Mouse (Mus musculus): ENCODE results near the gene Tuba8. TPM values are rescaled to one million over a fixed set of nuclear protein-coding genes. Genes with fewer than 3 reads are reported as not detected.

The Tuba8 gene
- total and polyA plus RNA-seq, 2 experiments from 2014 or later = 1.8 to 1.9 TPM

DNA sequence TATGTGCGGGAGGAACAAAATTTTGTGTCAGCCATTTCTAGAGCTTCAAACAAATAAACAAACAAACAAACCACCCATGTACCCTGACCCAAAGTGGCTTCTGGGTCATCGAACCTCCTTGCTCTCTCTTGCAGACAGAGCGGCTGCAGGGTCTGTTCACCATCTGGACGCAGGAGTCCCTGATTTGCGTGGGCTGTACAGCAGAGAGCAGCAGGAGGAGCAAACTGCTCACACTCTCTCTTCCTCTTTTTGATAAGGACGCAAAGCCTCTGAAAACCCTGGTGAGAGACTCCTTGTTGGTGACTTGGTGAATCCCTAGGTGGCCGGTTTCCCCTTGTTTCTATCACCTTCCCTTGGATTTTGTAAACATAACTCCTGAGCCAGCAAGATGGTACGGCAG is 50.7 kb downstream of the Tuba8 start:
- ATAC-seq (ENCODE audit: low FRiP score) (no peak), DNase-seq (ENCODE audit: low spot score) (no peak)
- no peaks in the 10 kb centered on the region for H3K27me3 ChIP-seq (ENCODE audit: insufficient read depth, low read length)
- H3K4me3 ChIP-seq (ENCODE audit: low read depth, low read length) = no peak overlapping the region
- H3K9me3 ChIP-seq (ENCODE audit: low read length) = 0 out of 2 replicates have a peak, but pooled peaks cover 2% of the 10 kb centered on the region
- H3K4me2 ChIP-seq (ENCODE audit: low read depth, low read length, poor library complexity, severe bottlenecking) = no peak overlapping the region
- no peaks in the 10 kb centered on the region for H3K36me3 ChIP-seq (ENCODE audit: insufficient read depth, low read length)
- H3K9ac ChIP-seq (replicated peaks; ENCODE audit: low read length, poor library complexity, severe bottlenecking) = no peak overlapping the region
- TF ChIP-seq CTCF (IDR thresholded peaks at IDR 0.05) = no peak
- WGBS = 88% methylated on average over 8 of the region's 8 CpGs
- no peaks in the 10 kb centered on the region for H3K4me1 ChIP-seq (ENCODE audit: insufficient read depth, low read length)
- H3K27ac ChIP-seq (ENCODE audit: low read depth, low read length) = no peak overlapping the region

DNA sequence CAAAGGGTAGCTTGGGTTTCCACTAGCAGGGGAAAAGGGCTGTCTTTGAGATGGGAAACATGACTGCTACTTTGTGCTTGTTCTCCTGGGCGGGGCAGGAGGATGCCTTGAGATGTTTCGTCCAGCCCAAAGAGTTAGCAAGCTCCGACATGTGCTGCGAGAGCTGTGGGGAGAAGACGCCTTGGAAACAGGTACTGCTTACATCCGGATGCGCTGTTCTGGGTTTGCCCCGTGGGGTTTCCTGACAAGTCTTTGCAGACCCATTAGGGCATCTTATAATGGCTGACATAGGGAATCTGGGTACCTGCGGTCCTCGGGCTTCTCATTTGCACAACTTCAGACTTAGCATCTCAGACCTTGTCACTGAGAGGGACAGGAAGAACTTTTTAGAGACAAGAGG is 51.5 kb downstream of the Tuba8 start:
- DNase-seq (ENCODE audit: low spot score) (no peak), ATAC-seq (ENCODE audit: low FRiP score) (no peak)
- 95% methylated on average over 10 of the region's 10 CpGs for WGBS
- H3K36me3 ChIP-seq (ENCODE audit: insufficient read depth, low read length) = no peaks in the 10 kb centered on the region
- 0 out of 2 replicates have a peak, but pooled peaks cover 2% of the 10 kb centered on the region for H3K9me3 ChIP-seq (ENCODE audit: low read length)
- H3K4me2 ChIP-seq (ENCODE audit: low read depth, low read length, poor library complexity, severe bottlenecking) = no peak overlapping the region
- no peaks in the 10 kb centered on the region for H3K4me1 ChIP-seq (ENCODE audit: insufficient read depth, low read length)
- TF ChIP-seq CTCF (IDR thresholded peaks at IDR 0.05) = no peak
- no peaks in the 10 kb centered on the region for H3K27me3 ChIP-seq (ENCODE audit: insufficient read depth, low read length)
- no peak overlapping the region for H3K27ac ChIP-seq (ENCODE audit: low read depth, low read length)
- H3K9ac ChIP-seq (replicated peaks; ENCODE audit: low read length, poor library complexity, severe bottlenecking) = no peak overlapping the region
- H3K4me3 ChIP-seq (ENCODE audit: low read depth, low read length) = no peak overlapping the region

- H3K9ac ChIP-seq (replicated peaks; ENCODE audit: low read length, poor library complexity, severe bottlenecking) = no peak overlapping the region
- H3K4me1 ChIP-seq (ENCODE audit: insufficient read depth, low read length) = no peaks in the 10 kb centered on the region
- no peak for TF ChIP-seq CTCF (IDR thresholded peaks at IDR 0.05)
- H3K27me3 ChIP-seq (ENCODE audit: insufficient read depth, low read length) = no peaks in the 10 kb centered on the region
- H3K27ac ChIP-seq (ENCODE audit: low read depth, low read length) = no peak overlapping the region
- H3K4me3 ChIP-seq (ENCODE audit: low read depth, low read length) = no peak overlapping the region
- WGBS = 94% methylated on average over 11 of the region's 11 CpGs
- H3K4me2 ChIP-seq (ENCODE audit: low read depth, low read length, poor library complexity, severe bottlenecking) = no peak overlapping the region
- 0 out of 2 replicates have a peak, but pooled peaks cover 2% of the 10 kb centered on the region for H3K9me3 ChIP-seq (ENCODE audit: low read length)
- no peak for ATAC-seq (ENCODE audit: low FRiP score)
- no peak for DNase-seq (ENCODE audit: low spot score)
- no peaks in the 10 kb centered on the region for H3K36me3 ChIP-seq (ENCODE audit: insufficient read depth, low read length)
Observed at GRCm38 (mm10) chr6:121262496-121262895, 52.0 kb downstream of the Tuba8 start.

DNA sequence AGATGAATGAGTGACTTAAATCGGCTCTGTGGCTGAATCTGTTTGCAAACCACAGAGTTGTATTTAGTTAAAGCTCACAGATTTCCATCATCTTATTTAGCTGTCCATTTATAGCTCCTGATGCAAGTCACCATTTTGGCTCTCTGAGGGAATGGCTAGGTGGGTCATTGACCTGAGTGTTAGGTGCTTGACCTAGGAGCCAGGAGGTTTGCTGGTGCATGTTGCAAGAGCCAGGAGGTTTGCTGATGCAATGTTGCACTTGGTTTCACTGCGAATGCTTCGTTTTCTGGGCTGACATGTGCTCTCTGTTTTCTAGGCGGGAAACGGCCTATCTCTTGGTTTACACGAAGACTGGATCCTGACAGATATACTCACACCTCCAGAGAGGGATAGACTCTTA is 59.7 kb downstream of the Tuba8 start:
- Histone ChIP-seq H3K4me2 (ENCODE audit: low read depth, low read length, poor library complexity, severe bottlenecking) (no peak overlapping the region), H3K9me3 (ENCODE audit: low read length) (no peaks in the 10 kb centered on the region), H3K9ac (replicated peaks; ENCODE audit: low read length, poor library complexity, severe bottlenecking) (no peak overlapping the region), H3K36me3 (ENCODE audit: insufficient read depth, low read length) (no peaks in the 10 kb centered on the region), H3K4me1 (ENCODE audit: insufficient read depth, low read length) (no peaks in the 10 kb centered on the region), H3K27ac (ENCODE audit: low read depth, low read length) (no peak overlapping the region), H3K27me3 (ENCODE audit: insufficient read depth, low read length) (no peaks in the 10 kb centered on the region), H3K4me3 (ENCODE audit: low read depth, low read length) (no peak overlapping the region)
- WGBS = 82% methylated on average over 6 of the region's 6 CpGs
- no peak for DNase-seq (ENCODE audit: low spot score)
- no peak for ATAC-seq (ENCODE audit: low FRiP score)
- TF ChIP-seq CTCF (IDR thresholded peaks at IDR 0.05) = no peak

DNA sequence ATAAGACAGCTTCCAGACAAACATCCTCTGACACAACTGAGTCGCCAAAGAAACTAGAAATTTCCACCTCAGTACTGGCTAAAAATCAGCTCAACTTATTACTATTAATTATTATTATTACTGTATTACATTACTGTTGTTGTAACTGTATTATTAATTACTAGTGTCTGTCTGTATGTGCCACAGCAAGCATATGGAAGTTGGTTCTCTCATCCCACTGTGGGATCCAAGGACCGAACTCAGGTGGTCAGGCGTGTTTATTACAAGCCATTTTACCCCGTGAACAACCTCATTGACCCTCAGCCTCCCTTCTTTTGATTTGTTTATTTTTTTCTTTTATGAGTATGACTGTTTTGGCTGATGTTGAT is 61.2 kb downstream of the Tuba8 start:
- ATAC-seq (ENCODE audit: low FRiP score) (peak; percentile 31; the same call in 1 of the 2 replicates), DNase-seq (ENCODE audit: low spot score) (no peak)
- no peak overlapping the region for H3K27ac ChIP-seq (ENCODE audit: low read depth, low read length)
- H3K9me3 ChIP-seq (ENCODE audit: low read length) = no peaks in the 10 kb centered on the region
- 14% methylated on average over 4 of the region's 4 CpGs for WGBS
- H3K4me2 ChIP-seq (ENCODE audit: low read depth, low read length, poor library complexity, severe bottlenecking) = peak overlapping the region; percentile 43; the same call in 1 of the 2 replicates
- no peak for TF ChIP-seq CTCF (IDR thresholded peaks at IDR 0.05)
- no peak overlapping the region for H3K9ac ChIP-seq (replicated peaks; ENCODE audit: low read length, poor library complexity, severe bottlenecking)
- peak overlapping the region; percentile 33; the same call in 1 of the 2 replicates for H3K4me3 ChIP-seq (ENCODE audit: low read depth, low read length)
- no peaks in the 10 kb centered on the region for H3K4me1 ChIP-seq (ENCODE audit: insufficient read depth, low read length)
- no peaks in the 10 kb centered on the region for H3K27me3 ChIP-seq (ENCODE audit: insufficient read depth, low read length)
- H3K36me3 ChIP-seq (ENCODE audit: insufficient read depth, low read length) = no peaks in the 10 kb centered on the region

GRCm38 (mm10) chr6:121272075-121272800 is 61.7 kb downstream of the Tuba8 start:
- Histone ChIP-seq H3K9me3 (ENCODE audit: low read length) (no peaks in the 10 kb centered on the region), H3K4me1 (ENCODE audit: insufficient read depth, low read length) (no peaks in the 10 kb centered on the region), H3K4me2 (ENCODE audit: low read depth, low read length, poor library complexity, severe bottlenecking) (peak overlapping the region; percentile 43), H3K4me3 (ENCODE audit: low read depth, low read length) (peak overlapping the region; percentile 33), H3K27me3 (ENCODE audit: insufficient read depth, low read length) (no peaks in the 10 kb centered on the region), H3K27ac (ENCODE audit: low read depth, low read length) (peak overlapping the region; percentile 48), H3K9ac (replicated peaks; ENCODE audit: low read length, poor library complexity, severe bottlenecking) (no peak overlapping the region; the same call in 1 of the 2 replicates), H3K36me3 (ENCODE audit: insufficient read depth, low read length) (no peaks in the 10 kb centered on the region)
- ATAC-seq (ENCODE audit: low FRiP score) (peak; percentile 90), DNase-seq (ENCODE audit: low spot score) (peak; percentile 92)
- TF ChIP-seq CTCF (IDR thresholded peaks at IDR 0.05) = peak; percentile 97
- 14% methylated on average over 17 of the region's 17 CpGs for WGBS

Data from midbrain, postnatal 0 days (tissue).